Mouse (Mus musculus) heart, embryonic 13.5 days (tissue): ENCODE results near the gene Il11ra1. TPM values are rescaled to one million over a fixed set of nuclear protein-coding genes. Genes with fewer than 3 reads are reported as not detected.
"Not testable (repeated sequence)": the region's sequence is repeated elsewhere in the genome, so short reads cannot be mapped to it uniquely, and the experiment has no call there.

Experiments
- ATAC-seq: fragments of 200-750 bp; cut with Nextera tagmentation; 2 replicates; pipeline ENCODE4 v1.8.0; 2017; ENCODE audit warnings: moderate TSS enrichment; ENCODE audit not compliant: insufficient number of reproducible peaks, low FRiP score, low TSS enrichment; ENCODE audit errors: extremely low read depth
- H3K27ac ChIP-seq: fragments of 300-500 bp; sonication (generic); replicated peaks from 2 replicates; pipeline ENCODE4 v1.5.1; 2015; ENCODE audit warnings: moderate library complexity, mild to moderate bottlenecking, inconsistent platforms
- H3K27me3 ChIP-seq: fragments of 300-500 bp; sonication (generic); replicated peaks from 2 replicates; pipeline ENCODE4 v1.6.1; 2015; ENCODE audit warnings: mild to moderate bottlenecking, inconsistent platforms
- H3K36me3 ChIP-seq: fragments of 300-500 bp; sonication (generic); 2 replicates; pipeline ENCODE4 v1.6.1; 2015; ENCODE audit warnings: mild to moderate bottlenecking, inconsistent platforms
- H3K4me1 ChIP-seq: fragments of 300-500 bp; sonication (generic); 2 replicates; pipeline ENCODE4 v1.6.1; 2015; ENCODE audit warnings: inconsistent platforms
- H3K4me2 ChIP-seq: fragments of 300-500 bp; sonication (generic); 2 replicates; pipeline ENCODE4 v1.6.1; 2015; ENCODE audit warnings: inconsistent platforms, mild to moderate bottlenecking, moderate library complexity
- H3K4me3 ChIP-seq: fragments of 300-500 bp; sonication (generic); 2 replicates; pipeline ENCODE4 v1.5.1; 2015; ENCODE audit warnings: moderate library complexity, mild to moderate bottlenecking, inconsistent platforms
- H3K9ac ChIP-seq: fragments of 300-500 bp; sonication (generic); 2 replicates; pipeline ENCODE4 v1.6.1; 2015; ENCODE audit warnings: inconsistent platforms, mild to moderate bottlenecking, moderate library complexity
- H3K9me3 ChIP-seq: fragments of 300-500 bp; sonication (generic); 2 replicates; pipeline ENCODE4 v1.6.1; 2016; ENCODE audit warnings: inconsistent platforms
- WGBS: fragments of 180-500 bp; shearing (Covaris S2); methylation state at CpG from one replicate; pipeline ENCODE4 v1.1.7; 2015; ENCODE audit warnings: mixed read lengths; 5-methylcytosine and 5-hydroxymethylcytosine counted together
- polyA plus RNA-seq: library from polyadenylated mRNA; unstranded; fragments of >200 nt; fragmentation: Nextera tagmentation; extraction: Ambion mirVana; gene quantifications from 2 replicates; pipeline ENCODE4 v1.2.1, GENCODE M21; 2015

Il11ra1 gene
- polyA plus RNA-seq, 1 experiment from 2014 or later = 137 TPM

DNA sequence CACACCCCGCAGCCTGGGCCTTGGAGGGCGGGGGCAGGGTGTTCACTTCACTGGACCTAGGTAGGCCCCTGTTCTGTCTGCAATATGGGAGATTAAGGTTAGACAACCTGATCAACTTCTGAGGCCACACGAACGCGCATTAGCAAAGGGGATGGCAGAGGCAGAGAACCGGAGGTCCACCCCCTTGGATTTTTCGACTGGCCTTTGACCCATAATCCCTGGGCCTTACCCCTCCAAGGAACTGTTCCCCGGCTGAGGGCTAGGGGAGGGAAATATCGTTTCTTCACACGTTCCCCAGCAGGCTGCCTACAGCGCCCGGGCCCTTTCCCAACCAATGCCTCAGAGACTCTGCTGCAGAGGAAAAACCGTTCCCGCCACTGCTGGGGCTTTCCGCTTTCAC, 3.3 kb upstream of the Il11ra1 start:
- H3K36me3 ChIP-seq, H3K27ac ChIP-seq, H3K9ac ChIP-seq, ATAC-seq, H3K9me3 ChIP-seq, H3K4me1 ChIP-seq: not testable (repeated sequence)
- peak overlapping the region; percentile 57 for H3K4me2 ChIP-seq
- peaks cover 14% of the 10 kb centered on the region for H3K27me3 ChIP-seq
- WGBS = 11% methylated on average over 14 of the region's 15 CpGs
- peak overlapping the region; percentile 21; the same call in 1 of the 2 replicates for H3K4me3 ChIP-seq

DNA sequence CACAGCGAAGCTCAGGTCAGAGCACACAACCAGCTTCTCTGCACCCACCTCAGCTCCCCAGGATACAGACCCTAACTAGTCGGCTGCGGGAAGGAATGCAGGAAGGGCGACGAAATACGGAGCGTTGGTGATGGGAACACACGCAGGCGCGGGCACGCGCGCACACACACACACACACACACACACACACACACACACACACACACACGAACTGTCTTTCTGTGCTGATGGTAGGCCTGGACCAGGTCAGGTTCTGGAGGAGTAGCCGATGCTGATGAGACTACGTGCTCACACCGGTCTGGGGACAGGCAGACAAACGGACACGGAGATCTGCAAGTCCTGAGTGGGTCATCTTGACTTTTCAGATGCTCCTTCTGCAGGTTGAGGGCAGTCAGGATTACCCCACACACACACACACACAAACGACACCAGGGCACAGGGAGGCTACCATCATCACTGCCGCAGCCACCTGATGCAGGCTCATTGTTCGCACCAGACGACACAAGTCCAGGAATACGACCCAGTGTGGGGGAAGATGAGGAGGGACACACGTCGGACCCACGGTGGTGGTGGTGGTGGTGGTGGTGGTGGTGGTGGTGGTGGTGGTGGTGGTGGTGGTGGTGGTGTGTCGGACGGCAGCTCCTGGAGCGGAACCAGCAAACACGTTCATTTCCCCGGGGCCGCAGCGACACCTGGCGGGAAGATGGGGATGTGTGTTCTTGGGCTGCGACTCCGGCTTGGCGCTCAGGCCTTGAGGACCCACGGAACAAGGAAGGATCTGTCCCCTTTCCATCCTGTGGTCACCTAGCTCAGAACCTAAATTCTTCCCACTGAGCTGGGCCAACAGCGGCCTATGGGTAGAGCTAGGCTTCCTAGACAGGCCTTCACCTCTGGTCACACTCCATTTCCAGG, 2.6 kb upstream of the Il11ra1 start, which contains the start of gene Cntfr:
Cntfr (minus strand) TSS at position 160 of the 912 bp plus-strand sequence.
- H3K36me3 ChIP-seq, H3K9me3 ChIP-seq, H3K27ac ChIP-seq, H3K9ac ChIP-seq, H3K4me1 ChIP-seq, ATAC-seq: not testable (repeated sequence)
- WGBS = 14% methylated on average over 33 of the region's 40 CpGs
- peak within 1 kb of the TSS; percentile 57 for H3K4me2 ChIP-seq
- H3K27me3 ChIP-seq = peaks cover 14% of the 10 kb centered on the region
- H3K4me3 ChIP-seq = peak within 1 kb of the TSS; percentile 21; the same call in 1 of the 2 replicates

DNA sequence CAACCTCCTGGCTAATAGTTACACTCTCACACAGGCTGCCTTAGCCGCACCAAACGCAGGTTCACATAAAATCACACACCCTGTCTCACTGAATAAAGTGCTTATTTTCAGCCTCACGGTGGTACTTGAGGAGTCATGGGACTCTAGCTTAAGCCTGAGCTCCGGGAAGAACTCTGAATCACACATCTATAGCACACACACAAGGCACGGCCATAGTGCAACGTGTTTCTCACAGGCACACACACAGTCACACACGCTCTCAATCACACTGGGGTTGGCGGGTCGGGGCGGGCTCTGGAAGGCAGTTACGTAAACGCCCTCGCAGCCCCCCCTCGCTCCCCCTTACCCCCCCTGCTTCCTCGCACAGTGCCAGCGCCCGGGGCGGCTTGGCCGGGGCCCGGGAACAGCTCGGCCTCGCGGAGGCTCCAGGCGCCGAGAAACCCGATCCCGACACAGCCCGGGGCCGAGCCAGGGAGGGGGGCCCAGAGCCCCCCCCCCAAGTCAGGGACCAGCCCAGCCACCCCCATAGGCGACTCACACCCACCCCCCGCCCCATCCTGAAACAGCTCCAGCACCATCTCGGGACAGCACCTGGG, 1.3 kb upstream of the Il11ra1 start:
- not testable (repeated sequence) for H3K4me1 ChIP-seq, H3K9me3 ChIP-seq, H3K36me3 ChIP-seq, ATAC-seq, H3K9ac ChIP-seq, H3K4me3 ChIP-seq, H3K27ac ChIP-seq
- peaks cover 13% of the 10 kb centered on the region for H3K27me3 ChIP-seq
- 7% methylated on average over 20 of the region's 32 CpGs for WGBS
- H3K4me2 ChIP-seq = peak overlapping the region; percentile 37

- not testable (repeated sequence) for ATAC-seq, H3K4me2 ChIP-seq
- 58% methylated on average over 2 of the region's 8 CpGs for WGBS
These were observed 435 bp downstream of the Il11ra1 start for GRCm38 (mm10) chr4:41700224-41700623.

GRCm38 (mm10) chr4:41702226-41702625, 2.4 kb downstream of the Il11ra1 start:
- not testable (repeated sequence) for H3K4me2 ChIP-seq

More at GRCm38 (mm10) chr4:41700224-41700623, 435 bp downstream of the Il11ra1 start:
- H3K27ac ChIP-seq, H3K4me3 ChIP-seq, H3K36me3 ChIP-seq, H3K9ac ChIP-seq, H3K4me1 ChIP-seq, H3K9me3 ChIP-seq: not testable (repeated sequence)
- peaks cover 26% of the 10 kb centered on the region for H3K27me3 ChIP-seq

GRCm38 (mm10) chr4:41704651-41705050, 4.9 kb downstream of the Il11ra1 start:
- 2% methylated on average over 5 of the region's 5 CpGs for WGBS
- Histone ChIP-seq H3K4me3 (no peak overlapping the region), H3K9me3 (no peaks in the 10 kb centered on the region), H3K9ac (no peak overlapping the region), H3K36me3 (no peaks in the 10 kb centered on the region), H3K4me2 (no peak overlapping the region), H3K27ac (no peak overlapping the region), H3K27me3 (peaks cover 40% of the 10 kb centered on the region), H3K4me1 (peaks cover 22% of the 10 kb centered on the region)
- ATAC-seq = no peak

More at GRCm38 (mm10) chr4:41702226-41702625, 2.4 kb downstream of the Il11ra1 start:
- WGBS = 59% methylated on average over 2 of the region's 2 CpGs
- H3K27ac ChIP-seq, H3K36me3 ChIP-seq, H3K9ac ChIP-seq, H3K4me3 ChIP-seq, H3K9me3 ChIP-seq, ATAC-seq: not testable (repeated sequence)
- Histone ChIP-seq H3K4me1 (peaks cover 21% of the 10 kb centered on the region), H3K27me3 (peaks cover 37% of the 10 kb centered on the region)

DNA sequence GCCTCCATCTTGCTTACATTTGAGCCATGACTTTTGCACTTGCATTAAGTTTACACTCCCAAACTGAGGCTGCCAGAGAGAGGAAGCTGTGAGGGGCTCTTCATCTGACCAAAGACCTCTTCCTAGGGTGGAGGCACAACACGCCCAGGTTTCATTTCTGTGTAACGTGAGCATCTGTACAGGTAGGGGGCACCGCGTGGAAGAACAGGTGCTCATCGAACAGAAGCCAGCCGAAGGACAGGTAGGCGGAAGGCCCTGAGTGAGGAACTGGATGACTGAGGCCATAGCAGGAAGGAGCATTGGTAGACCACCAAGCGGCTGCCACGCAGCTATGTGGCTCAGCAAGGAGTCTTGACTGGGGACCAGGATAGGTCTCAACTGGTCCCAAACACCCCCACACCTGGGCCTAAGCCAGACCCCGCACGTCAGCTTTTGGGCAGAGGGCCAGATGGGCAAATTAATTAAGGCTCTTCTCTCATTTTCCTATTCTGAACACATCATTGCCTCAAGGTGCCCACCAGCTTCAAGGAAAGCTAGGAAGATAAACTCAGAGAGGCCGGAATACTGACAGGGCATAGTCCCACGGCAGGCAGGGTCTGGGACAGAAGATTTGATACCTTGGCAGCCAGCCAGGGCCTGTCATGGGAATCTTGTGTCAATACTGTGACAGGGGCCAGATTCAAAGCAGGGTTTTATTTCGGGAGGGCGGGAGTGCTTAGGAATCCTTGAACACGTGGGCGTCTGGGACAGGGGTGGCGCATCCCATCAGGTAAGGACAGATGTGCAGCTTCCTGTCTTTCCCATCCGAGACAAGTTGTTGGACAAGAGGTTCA, 6.3 kb downstream of the Il11ra1 start:
- peaks cover 9% of the 10 kb centered on the region; the same call in 1 of the 2 replicates for H3K36me3 ChIP-seq
- no peak overlapping the region for H3K4me3 ChIP-seq
- 52% methylated on average over 19 of the region's 19 CpGs for WGBS
- H3K4me1 ChIP-seq = peaks cover 22% of the 10 kb centered on the region
- no peak overlapping the region for H3K27ac ChIP-seq
- H3K4me2 ChIP-seq = peak overlapping the region; percentile 51; the same call in 1 of the 2 replicates
- no peak for ATAC-seq
- H3K27me3 ChIP-seq = peaks cover 40% of the 10 kb centered on the region
- H3K9ac ChIP-seq = no peak overlapping the region
- H3K9me3 ChIP-seq = no peaks in the 10 kb centered on the region

GRCm38 (mm10) chr4:41707011-41707535, 7.3 kb downstream of the Il11ra1 start:
- Histone ChIP-seq H3K36me3 (peaks cover 18% of the 10 kb centered on the region; the same call in 1 of the 2 replicates), H3K4me1 (peaks cover 30% of the 10 kb centered on the region), H3K9me3 (no peaks in the 10 kb centered on the region), H3K27ac (no peak overlapping the region), H3K4me3 (0 out of 2 replicates have a peak overlapping the region, but pooled peaks have one; percentile 3), H3K9ac (0 out of 2 replicates have a peak overlapping the region, but pooled peaks have one; percentile 42), H3K27me3 (peaks cover 40% of the 10 kb centered on the region), H3K4me2 (peak overlapping the region; percentile 51)
- ATAC-seq = peak; percentile 49
- 3% methylated on average over 13 of the region's 13 CpGs for WGBS

DNA sequence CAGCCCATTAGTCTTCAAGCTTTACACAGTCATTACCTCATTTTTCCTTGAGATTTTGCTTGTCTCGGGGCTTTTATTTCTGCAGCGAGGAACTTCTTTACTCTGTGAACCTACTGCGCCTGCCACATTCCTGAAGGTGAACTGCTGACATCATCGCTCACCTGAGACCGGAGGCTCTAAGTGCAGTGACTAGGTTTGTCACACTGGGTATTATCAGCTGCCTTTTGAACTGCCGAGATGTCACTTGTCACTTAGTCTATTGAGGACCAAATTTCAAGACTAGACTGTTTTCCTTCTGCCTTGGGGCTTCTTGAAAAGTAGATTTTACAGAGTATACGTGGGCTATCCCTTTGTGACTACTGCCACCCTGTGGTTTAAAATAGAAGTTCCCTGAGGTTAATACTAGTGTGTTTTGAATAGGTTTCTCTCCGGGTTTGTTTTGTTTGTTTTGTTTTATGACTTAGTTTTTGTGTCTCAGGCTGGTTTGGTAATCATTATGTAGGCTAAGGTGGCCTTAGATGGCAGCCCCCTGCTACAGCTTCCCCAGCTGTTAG, 8.5 kb downstream of the Il11ra1 start:
- Histone ChIP-seq H3K9me3 (no peaks in the 10 kb centered on the region), H3K27ac (no peak overlapping the region), H3K4me3 (no peak overlapping the region), H3K9ac (no peak overlapping the region), H3K27me3 (peaks cover 37% of the 10 kb centered on the region), H3K36me3 (peaks cover 20% of the 10 kb centered on the region; the same call in 1 of the 2 replicates), H3K4me1 (peaks cover 39% of the 10 kb centered on the region), H3K4me2 (no peak overlapping the region)
- no peak for ATAC-seq
- WGBS = 41% methylated on average over 8 of the region's 8 CpGs

- H3K4me2 ChIP-seq = no peak overlapping the region
- peaks cover 20% of the 10 kb centered on the region for H3K27me3 ChIP-seq
- no peak for ATAC-seq
- peaks cover 45% of the 10 kb centered on the region for H3K4me1 ChIP-seq
- H3K9ac ChIP-seq = no peak overlapping the region
- H3K36me3 ChIP-seq = peaks cover 20% of the 10 kb centered on the region; the same call in 1 of the 2 replicates
- no peak overlapping the region for H3K27ac ChIP-seq
- 54% methylated on average over 4 of the region's 4 CpGs for whole genome bisulfite sequencing
- no peaks in the 10 kb centered on the region for H3K9me3 ChIP-seq
- no peak overlapping the region for H3K4me3 ChIP-seq
These were observed 10.4 kb downstream of the Il11ra1 start for GRCm38 (mm10) chr4:41710229-41710628.
